Mouse (Mus musculus) spleen, adult 12 weeks (tissue): ENCODE data around the gene Celf2.

ENCODE experiments used
- DNase-seq: peaks from one replicate; pipeline ENCODE4 v3.0.0; 2022; ENCODE audit warnings: low spot score

Celf2 gene

DNA sequence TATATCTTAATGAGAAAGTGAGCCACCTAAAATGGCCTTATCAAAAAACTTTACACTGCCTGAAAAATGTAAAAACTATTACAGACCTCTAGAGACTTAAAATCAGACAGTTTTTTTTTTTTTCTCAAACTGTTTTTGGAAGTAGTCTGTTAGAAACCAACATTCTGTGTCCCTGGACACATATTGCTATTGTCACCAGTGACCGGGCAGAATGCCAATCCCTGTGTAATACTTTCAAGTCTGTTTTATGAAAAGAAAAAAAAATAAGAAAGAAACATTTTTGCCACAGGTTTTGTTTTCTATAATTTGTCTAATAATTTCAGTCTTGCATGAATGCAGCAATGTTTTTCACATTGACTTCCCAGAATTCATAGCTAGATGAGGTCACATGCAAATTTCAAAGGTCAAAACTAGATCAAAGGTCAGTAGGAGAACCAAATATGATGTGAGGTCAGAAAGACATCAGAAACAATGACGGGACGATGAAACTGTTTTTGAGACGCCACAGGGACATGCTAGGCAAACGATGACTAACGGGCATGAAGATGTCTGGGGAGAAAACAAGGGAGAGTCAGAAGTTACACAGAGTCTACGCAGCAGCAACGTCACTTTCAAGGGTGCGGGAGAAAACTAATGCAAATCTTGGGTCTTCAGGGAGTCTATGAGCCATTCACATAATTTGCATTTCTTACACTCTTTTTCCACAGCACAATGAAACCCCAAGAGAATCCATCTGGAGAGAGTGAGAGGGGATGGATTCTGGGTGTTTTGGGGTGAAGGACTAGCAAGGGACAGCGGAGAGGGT, 964.0 kb downstream of the Celf2 start:
- no peak for DNase-seq

DNA sequence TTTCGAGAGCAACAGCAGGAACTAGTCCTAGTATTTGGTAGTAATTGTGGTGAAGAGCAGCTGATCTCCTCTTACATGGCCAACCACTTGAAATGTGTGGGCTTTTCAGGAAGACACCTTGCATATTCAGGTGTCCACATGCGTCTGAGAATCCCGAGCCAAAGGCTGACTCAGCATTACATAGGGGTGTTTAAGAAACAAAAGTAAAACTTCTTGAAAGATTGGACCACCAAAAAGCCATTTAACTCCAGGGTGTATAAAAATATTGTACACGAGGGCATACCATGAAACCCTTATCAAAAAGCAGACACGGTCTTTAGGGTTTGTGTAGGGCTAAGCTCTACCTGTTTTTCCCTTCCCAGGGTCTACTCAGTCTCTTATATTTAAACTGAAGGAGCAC, 965.7 kb downstream of the Celf2 start:
- DNase-seq = no peak

DNA sequence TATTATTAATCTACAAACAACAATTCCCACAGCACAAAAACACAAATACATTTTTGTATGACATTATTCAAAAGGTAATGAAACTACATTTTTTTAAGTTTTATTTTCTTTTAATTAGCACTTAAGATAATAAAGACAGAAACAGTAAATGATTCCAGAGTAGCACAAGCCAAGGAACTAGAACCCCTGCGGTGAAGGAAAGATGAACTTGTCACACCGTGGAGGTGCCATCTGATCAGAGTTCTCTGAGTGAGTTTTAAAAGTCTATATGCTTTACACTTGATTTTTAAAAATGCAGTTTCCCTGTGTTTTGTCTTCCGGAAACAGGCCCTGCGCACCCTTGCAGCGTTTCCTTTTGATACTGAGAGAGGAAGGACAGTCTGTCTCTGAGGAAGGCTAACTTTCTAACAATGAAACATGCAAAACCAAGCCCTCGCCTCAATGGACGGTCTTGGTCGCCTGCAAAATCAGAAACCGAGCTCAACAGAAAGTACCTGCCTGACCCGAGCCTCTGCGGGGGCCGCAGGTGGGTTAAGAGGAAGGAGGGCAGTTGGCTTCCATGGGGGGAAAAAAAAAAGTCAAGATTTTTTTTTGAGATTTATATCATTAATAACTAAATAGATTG, 966.7 kb downstream of the Celf2 start:
- no peak for DNase-seq

DNA sequence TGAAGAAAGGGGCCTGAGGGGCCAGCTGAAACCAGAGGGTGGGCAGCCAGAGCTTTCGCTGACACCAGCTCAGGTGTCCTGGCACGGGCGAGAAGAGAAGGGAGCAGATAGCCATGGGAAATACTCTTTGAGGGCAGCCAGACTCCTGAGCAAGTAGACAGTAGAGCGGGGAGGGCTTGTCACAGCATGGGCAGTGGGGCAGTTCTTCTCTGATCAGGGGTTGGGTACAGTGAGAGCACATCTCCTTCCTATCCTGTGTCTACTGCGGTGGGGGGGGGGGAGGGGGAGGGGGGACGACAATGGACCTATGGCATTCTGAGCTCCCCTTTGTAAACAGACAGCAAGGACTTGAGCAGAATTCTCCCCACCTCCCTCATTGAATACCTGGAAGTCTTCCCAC, 968.5 kb downstream of the Celf2 start:
- no peak for DNase-seq

DNA sequence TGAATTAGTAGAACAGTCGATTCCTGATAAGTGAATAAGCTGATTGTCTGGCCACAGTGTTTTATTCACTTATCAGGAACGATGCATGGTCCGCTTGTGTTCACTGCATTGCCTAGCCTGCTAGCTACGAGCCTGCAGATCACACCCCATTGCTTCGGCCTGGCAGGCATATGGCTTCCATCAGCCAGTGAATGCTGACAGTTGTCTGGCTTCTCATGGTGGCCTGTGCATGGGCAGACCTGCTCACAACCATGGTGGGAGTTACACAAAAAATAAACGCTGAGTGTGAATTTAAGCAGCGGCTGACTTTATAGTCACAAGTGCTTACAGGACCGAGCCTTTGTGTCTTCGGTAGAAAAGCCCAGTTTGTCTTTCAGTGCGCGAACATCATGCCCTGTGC, 969.3 kb downstream of the Celf2 start:
- DNase-seq = no peak

- DNase-seq = no peak
These were observed 970.9 kb downstream of the Celf2 start for GRCm38 (mm10) chr2:6538500-6538899.

- DNase-seq = no peak
These were observed 971.3 kb downstream of the Celf2 start for GRCm38 (mm10) chr2:6538031-6538430.

DNA sequence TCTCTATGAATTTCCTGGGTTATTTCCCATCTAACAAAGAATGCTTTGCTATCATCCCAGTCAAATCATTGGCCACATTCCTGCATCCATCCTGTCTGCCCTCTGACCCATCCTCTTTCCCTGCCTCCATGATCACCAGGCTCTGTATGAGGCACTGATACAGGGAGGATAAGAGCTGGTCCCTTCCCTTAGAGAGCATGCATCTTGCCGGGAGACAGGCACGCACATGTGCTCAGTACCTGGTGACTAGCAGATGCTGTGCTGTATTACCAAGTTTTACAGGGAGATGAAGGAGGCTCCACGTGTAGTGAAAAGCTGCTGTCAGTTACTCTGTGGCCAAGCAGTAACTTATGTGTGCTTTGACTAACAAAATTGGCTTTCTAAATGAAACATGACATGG, 972.0 kb downstream of the Celf2 start:
- DNase-seq = no peak

DNA sequence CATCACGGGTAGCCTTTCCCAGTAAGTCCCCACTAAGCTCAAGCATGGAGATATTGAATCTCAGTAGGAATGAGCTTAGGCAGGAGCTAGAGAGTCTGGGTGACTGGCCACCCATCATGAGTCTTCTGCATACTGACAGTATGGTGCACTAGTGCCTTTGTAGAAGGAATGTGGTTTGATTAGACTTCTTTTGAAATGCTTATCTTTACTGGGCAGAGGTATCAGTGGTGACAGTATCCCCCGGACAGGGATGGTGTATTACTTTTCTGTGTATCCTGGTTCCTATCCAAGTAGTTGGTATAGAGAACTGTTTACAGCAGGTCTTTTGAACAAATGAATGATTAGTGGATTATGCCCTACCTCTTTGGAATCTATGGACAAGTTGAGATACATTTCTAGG, 973.0 kb downstream of the Celf2 start:
- no peak for DNase-seq

GRCm38 (mm10) chr2:6532341-6532740, 977.0 kb downstream of the Celf2 start:
- DNase-seq = no peak

- DNase-seq = no peak
These were observed 981.3 kb downstream of the Celf2 start for GRCm38 (mm10) chr2:6528076-6528475.

DNA sequence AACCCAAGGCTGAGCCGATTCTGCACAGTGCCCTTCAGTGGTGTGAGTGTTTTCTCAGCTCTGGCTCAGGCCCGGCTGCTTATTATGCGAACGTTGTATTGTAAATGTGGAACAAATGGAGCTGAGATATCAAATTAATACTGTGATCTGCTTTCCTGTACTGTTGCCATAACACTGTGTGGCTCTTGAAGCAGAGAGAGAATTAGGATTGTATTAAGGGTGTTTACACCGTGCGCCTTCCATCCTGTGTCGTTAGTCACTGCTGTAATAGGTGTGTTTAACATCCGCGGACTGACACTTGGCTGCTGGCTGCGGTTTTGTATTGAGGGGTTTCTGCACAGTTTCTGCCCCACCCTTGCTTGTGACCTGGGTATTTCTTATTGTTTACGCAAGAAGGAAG, 982.5 kb downstream of the Celf2 start:
- no peak for DNase-seq

DNA sequence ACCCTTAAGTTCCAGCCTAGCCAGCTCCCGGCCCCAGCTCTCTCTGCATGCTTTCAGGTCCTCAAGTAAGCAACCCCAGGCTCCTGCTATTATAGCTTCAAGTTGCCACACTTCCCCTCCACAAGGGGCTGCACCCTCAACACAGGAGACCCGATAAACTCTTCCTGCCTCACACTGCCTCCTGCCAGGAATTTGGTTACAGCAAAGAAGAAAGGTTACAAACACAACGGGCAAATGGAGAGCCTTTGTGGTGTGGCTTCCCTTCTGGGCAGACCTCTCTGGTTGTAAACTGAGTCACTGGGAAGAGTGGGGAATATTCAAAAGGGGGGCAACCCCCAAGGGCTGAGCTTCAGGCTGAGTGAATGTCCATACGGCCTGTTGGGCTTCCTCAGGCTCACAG, 983.1 kb downstream of the Celf2 start:
- no peak for DNase-seq

GRCm38 (mm10) chr2:6523924-6524300, 985.5 kb downstream of the Celf2 start:
- DNase-seq = no peak

GRCm38 (mm10) chr2:6523261-6523923, 986.0 kb downstream of the Celf2 start:
- DNase-seq = no peak

DNA sequence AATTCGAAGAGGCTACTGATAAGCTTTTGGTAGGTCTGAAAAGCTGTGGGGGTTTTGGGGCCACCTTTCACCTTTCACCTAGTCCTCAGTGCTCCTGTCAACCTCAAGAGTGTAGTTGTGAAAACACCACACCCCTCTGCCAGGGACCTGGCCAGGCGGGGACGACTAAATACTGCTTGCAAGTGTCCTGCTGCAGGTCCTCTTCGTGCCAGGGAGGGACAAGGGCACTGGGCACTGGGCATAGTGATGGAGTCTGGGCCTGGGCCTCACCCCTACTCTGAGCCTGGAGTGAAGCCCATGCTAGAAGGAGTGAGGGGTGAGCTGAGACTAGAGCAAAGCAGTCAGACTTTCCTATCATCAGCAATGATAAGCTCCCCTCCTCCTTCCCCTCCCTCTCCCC, 987.0 kb downstream of the Celf2 start:
- DNase-seq = no peak

- DNase-seq = no peak
These were observed 996.2 kb downstream of the Celf2 start for GRCm38 (mm10) chr2:6513176-6513575.

- no peak for DNase-seq
These were observed 1002.3 kb downstream of the Celf2 start for GRCm38 (mm10) chr2:6507071-6507470.

DNA sequence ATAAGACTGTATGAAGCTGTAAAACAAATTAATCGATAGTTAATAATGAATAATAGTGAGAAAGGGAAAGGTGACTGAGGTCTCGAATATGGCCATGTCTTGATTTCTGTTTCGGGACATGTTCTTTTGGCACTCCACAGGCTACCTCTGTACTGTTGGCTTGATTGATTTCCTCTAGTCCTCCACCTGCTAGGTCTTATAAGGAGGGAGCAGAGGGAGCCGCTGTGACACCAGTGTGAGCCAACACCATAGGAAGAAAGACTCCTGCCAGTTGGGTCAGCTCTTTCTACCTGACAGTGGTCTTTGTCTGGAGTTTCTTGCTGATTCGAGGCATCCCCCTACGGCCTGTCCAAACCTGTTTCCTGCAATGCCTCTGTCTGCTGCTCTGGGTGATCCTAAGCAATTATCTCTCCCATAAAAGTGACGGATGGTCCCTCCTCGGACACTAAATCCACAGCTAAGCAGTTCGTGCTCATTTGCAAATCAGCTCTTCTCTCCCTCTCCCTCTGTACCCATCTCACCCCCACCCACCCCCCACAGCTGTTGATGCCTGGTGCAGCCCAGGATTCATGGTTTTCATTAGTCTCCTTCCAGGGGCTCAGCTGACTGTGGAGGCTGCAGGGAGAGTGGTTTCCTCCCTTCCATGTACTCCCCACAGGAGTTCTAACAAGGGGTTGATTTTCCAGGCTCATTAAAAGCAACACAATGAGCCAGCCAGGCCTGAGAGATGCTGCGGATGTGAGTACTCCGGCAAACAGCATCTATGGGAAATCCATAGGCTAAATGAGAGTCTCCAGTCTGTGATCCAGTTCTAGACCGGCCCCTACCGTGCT, 1003.2 kb downstream of the Celf2 start:
- no peak for DNase-seq

- no peak for DNase-seq
These were observed 1003.8 kb downstream of the Celf2 start for GRCm38 (mm10) chr2:6505531-6505930.

GRCm38 (mm10) chr2:6498101-6498500, 1011.3 kb downstream of the Celf2 start:
- no peak for DNase-seq

DNA sequence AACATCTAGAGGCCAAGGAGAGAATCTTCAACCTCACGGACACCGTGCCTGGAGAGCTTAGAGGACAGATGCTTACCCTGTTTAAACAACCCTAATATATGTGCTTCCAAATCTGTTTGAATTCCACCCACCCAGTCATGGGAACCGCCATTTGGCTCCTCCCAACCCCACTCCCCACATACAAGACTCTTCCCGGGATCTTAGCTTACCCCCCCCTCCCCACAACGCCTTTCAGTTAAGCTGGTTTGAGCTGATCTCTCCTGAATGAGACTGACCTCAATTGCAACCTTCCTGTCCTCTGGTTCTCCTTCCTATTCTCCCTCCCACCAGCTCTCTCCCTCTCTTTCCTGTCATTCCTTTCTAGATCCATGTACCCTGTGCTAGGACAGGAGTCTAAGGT, 1011.7 kb downstream of the Celf2 start:
- no peak for DNase-seq
